Mouse (Mus musculus): ENCODE results near the gene Pex7.

DNA sequence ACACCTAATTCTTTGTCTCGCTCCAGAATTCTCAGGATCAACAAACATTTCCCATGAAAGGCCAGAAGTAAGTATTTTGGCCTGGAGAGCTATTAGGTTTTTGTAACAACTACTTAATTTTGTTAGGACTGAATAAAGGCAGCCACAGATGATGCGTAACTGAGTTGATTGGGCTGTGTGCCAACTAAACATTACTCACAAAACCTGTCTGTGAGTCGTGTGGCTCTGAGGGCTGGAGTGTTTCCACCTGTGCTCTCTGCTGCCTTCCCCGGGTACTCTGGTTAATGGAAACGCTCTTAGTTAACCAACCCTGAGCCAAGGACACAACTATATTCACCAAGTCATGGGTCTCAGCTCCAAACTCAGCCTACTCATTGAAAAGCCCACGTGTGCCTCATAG, 14.3 kb downstream of the Pex7 start:
- TF ChIP-seq CTCF (IDR thresholded peaks at IDR 0.05; ENCODE audit: extremely low read depth, insufficient read depth, low read length) (no peak), POLR2A (IDR thresholded peaks at IDR 0.05; ENCODE audit: extremely low read depth, insufficient read depth, low read length) (no peak)

Data from cortical plate, adult 2 months (tissue).